Mouse (Mus musculus) small intestine, adult 2 months (tissue): ENCODE measurements around the gene Ptk6.

Source experiments
- CTCF ChIP-seq: fragments of 200-500 bp; IDR thresholded peaks from 2 replicates; pipeline ENCODE4 v1.5.1; 2012; ENCODE audit warnings: low read depth, mild to moderate bottlenecking, control low read depth, inconsistent platforms, low read length, moderate library complexity, mixed read lengths; ENCODE audit not compliant: insufficient replicate concordance, insufficient read length; ENCODE audit errors: extremely low read depth
- POLR2A ChIP-seq: fragments of 200-500 bp; IDR thresholded peaks from 2 replicates; pipeline ENCODE4 v1.6.1; 2012; ENCODE audit warnings: low read depth, mild to moderate bottlenecking, control low read depth, inconsistent platforms, low read length, moderate library complexity

- TF ChIP-seq POLR2A (no peak), CTCF (no peak)
Measured at GRCm38 (mm10) chr2:181242314-181242665, 39.7 kb upstream of the Ptk6 start.
